Mouse (Mus musculus) C2C12 (cell line): ENCODE results near the gene Sertad3. TPM values are rescaled to one million over a fixed set of nuclear protein-coding genes. Genes with fewer than 3 reads are reported as not detected.

Experiments
- H3K27me3 ChIP-seq: one replicate; pipeline ENCODE4 v1.6.1; 2011; ENCODE audit not compliant: control insufficient read depth, insufficient read depth, insufficient read length
- H3K36me3 ChIP-seq: one replicate; pipeline ENCODE4 v1.6.1; 2011; ENCODE audit not compliant: control insufficient read depth, insufficient read depth
- H3K4me3 ChIP-seq: one replicate; pipeline ENCODE4 v1.5.1; 2011; ENCODE audit warnings: mild to moderate bottlenecking, control low read depth; ENCODE audit not compliant: poor library complexity, insufficient read depth, severe bottlenecking
- H3K79me2 ChIP-seq: one replicate; pipeline ENCODE4 v1.6.1; 2011; ENCODE audit not compliant: control insufficient read depth, insufficient read depth
- H3K79me3 ChIP-seq: one replicate; pipeline ENCODE4 v1.6.1; 2011; ENCODE audit warnings: low read depth, control low read depth
- H3ac ChIP-seq: one replicate; pipeline ENCODE3; 2011; ENCODE audit warnings: low read depth; ENCODE audit not compliant: control insufficient read depth, insufficient read length
- CEBPB ChIP-seq: IDR thresholded peaks from one replicate; pipeline ENCODE4 v1.6.1; 2011; ENCODE audit warnings: low read depth, mild to moderate bottlenecking, control low read depth, moderate library complexity
- CTCF ChIP-seq: IDR thresholded peaks from one replicate; pipeline ENCODE4 v1.5.1; 2011; ENCODE audit not compliant: control insufficient read depth, insufficient read depth, insufficient read length
- FOSL1 ChIP-seq: IDR thresholded peaks from one replicate; pipeline ENCODE4 v1.8.0; 2011; ENCODE audit warnings: mild to moderate bottlenecking, low read length; ENCODE audit not compliant: poor library complexity, insufficient read depth, severe bottlenecking
- MAX ChIP-seq: IDR thresholded peaks from one replicate; pipeline ENCODE4 v1.6.1; 2011; ENCODE audit warnings: mild to moderate bottlenecking, control low read depth
- MYOD1 ChIP-seq: IDR thresholded peaks from one replicate; pipeline ENCODE4 v1.6.1; 2011; ENCODE audit warnings: low read depth; ENCODE audit not compliant: control insufficient read depth, insufficient read length
- MYOG ChIP-seq: IDR thresholded peaks from one replicate; pipeline ENCODE4 v1.6.1; 2011; ENCODE audit not compliant: control insufficient read depth, insufficient read length; ENCODE audit errors: extremely low read depth
- USF1 ChIP-seq: IDR thresholded peaks from one replicate; pipeline ENCODE4 v1.6.1; 2011; ENCODE audit warnings: low read depth, mild to moderate bottlenecking, control low read depth, moderate library complexity
- polyA plus RNA-seq: library from polyadenylated mRNA; unstranded; fragments of >200 nt; fragmentation: generic; extraction: Trizol; gene quantifications from one replicate; pipeline ENCODE4 v1.2.1, GENCODE M21; 2012; ENCODE audit warnings: missing spikeins

Gene Sertad3
- polyA plus RNA-seq, 1 experiment = 12.5 TPM

DNA sequence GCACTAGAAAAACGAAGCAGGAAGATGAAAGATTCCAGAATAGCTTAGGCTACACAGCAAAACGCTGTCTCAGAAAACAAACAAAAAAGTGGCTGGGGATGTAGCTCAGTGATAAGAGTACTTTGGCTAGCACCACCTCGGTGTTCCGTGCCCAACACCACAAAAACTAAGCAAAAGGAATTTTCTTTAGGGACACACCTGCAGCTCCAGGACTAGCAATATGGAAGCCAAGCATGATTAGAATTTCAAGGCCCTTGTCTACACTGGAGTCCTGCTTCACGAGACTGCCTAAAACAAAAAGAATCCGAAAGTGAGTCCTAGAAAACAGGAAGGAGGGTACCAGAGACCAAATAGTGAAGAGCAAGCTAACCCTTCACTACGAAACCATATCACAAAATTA is 972 bp upstream of the Sertad3 start:
- TF ChIP-seq CEBPB (no peak), FOSL1 (no peak), USF1 (no peak), MYOG (no peak), CTCF (no peak), MAX (no peak), MYOD1 (no peak)
- Histone ChIP-seq H3K36me3 (peaks cover 17% of the 10 kb centered on the region), H3K4me3 (peak overlapping the region; percentile 52), H3K27me3 (no peaks in the 10 kb centered on the region), H3K79me3 (peaks cover 13% of the 10 kb centered on the region), H3ac (no peak overlapping the region), H3K79me2 (peaks cover 24% of the 10 kb centered on the region)

DNA sequence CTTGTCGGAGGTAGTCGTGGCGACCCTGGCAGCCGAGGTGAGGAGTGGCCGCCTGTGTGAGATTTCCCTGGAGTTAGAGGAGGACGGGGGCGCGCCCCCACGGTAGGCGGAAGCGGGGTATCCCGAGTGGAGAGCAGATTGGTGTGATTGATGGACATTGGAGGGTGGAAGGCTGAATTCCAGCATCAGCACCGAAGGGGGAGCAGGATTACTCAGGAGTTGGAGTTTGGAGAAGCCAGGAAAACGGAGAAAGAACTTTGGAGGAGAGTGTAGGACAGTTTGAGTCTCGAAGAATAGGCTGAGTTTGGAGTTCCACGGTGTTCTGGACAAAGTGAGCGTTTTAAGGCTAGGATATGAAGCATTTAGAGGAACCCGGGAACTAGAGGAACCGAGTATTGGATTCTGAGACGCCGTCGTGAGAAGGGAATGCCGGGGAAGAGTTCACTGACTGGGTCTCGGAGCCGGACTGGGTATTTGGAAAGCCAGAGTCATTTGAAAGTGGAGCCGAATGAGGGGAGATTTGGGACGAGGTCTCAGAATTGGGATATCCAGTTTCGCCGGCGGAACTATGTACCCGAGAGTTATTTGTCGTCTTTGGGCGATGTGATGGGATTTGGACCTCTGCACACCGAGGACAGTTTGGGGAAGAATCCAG is 394 bp downstream of the Sertad3 start:
- Histone ChIP-seq H3K4me3 (peak overlapping the region; percentile 52), H3ac (peak overlapping the region; percentile 82), H3K79me3 (peaks cover 13% of the 10 kb centered on the region), H3K27me3 (no peaks in the 10 kb centered on the region), H3K79me2 (peaks cover 24% of the 10 kb centered on the region), H3K36me3 (peaks cover 17% of the 10 kb centered on the region)
- TF ChIP-seq MAX (no peak), USF1 (no peak), MYOD1 (no peak), MYOG (no peak), CTCF (no peak), CEBPB (no peak), FOSL1 (no peak)

DNA sequence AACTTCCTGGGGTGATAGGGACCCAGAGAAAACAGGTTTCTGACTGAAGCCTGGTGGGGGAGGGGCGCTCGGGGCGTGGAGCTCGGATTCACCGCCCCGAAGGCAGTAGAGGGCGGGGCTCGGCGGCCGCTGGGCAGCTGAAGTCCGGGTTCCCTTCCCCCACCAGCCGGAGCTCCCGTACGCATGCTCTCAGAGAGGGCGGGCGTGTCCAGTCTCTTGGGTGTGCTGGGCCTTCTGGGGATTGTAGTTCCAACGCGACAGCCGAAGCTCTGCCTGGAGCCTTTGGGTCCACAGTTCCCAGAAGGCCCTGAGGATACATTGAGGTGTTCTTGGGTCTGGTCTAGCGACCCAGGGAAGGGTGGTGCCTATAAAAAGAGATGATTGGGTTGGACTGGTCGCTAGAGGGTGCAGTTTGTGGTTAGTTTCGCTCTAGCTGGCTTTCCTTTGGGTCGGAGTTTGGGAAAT is 954 bp downstream of the Sertad3 start:
- no peaks in the 10 kb centered on the region for H3K27me3 ChIP-seq
- TF ChIP-seq CEBPB (no peak), CTCF (peak; percentile 22)

DNA sequence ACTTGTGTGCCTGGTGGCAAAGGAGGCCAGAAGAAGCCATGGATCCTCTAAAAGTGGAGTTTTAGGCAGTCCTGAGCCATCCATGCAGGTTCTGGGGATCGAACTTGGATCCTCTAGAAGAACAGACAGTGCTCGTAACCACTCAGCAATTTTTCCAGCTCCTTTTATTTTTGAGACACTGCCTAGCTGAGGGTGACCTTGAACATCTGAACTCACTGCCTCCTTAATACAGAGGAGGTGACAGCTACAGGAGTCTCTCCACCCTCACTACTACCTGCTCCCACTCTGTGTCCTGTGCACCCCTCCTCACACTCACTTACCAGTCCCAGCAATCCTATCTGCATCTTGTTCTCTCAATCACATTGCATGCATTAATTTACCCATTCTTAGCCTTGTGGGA is 2.0 kb downstream of the Sertad3 start:
- Histone ChIP-seq H3ac (no peak overlapping the region), H3K79me3 (peaks cover 13% of the 10 kb centered on the region), H3K36me3 (peaks cover 17% of the 10 kb centered on the region), H3K27me3 (no peaks in the 10 kb centered on the region), H3K79me2 (peaks cover 24% of the 10 kb centered on the region), H3K4me3 (no peak overlapping the region)
- no peak for TF ChIP-seq USF1
- TF ChIP-seq MYOG = no peak

More for the DNA sequence above, 954 bp downstream of the Sertad3 start:
- Histone ChIP-seq H3K36me3 (peaks cover 17% of the 10 kb centered on the region), H3K79me2 (peaks cover 24% of the 10 kb centered on the region), H3ac (peak overlapping the region; percentile 82), H3K79me3 (peaks cover 13% of the 10 kb centered on the region), H3K4me3 (peak overlapping the region; percentile 52)

DNA sequence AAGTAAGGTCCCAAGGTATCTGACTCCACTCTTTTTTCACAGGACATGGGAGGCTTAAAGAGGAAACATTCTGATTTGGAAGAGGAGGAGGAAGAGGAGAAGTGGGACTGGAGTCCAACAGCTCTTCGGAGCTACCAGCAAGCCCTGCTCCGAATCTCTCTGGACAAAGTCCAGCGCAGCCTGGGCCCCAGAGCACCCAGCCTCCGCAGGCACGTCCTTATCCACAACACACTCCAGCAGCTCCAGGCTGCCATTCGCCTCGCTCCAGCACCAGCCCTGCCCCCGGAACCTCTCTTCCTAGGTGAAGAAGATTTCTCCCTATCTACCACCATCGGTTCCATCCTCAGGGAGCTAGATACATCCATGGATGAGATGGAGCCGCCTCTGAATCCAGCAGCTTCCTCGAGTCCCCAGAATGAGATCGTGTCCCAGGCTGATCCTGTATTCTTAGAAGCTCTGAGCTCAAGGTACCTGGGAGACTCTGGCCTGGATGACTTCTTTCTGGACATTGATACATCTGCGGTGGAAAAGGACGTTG is 2.6 kb downstream of the Sertad3 start:
- peaks cover 13% of the 10 kb centered on the region for H3K79me3 ChIP-seq
- no peaks in the 10 kb centered on the region for H3K27me3 ChIP-seq
- no peak overlapping the region for H3ac ChIP-seq
- no peak for TF ChIP-seq MYOD1
- no peak for TF ChIP-seq MYOG
- TF ChIP-seq CTCF = no peak
- TF ChIP-seq MAX = no peak
- TF ChIP-seq USF1 = no peak
- TF ChIP-seq CEBPB = no peak
- TF ChIP-seq FOSL1 = no peak
- peaks cover 17% of the 10 kb centered on the region for H3K36me3 ChIP-seq
- H3K4me3 ChIP-seq = no peak overlapping the region
- peaks cover 24% of the 10 kb centered on the region for H3K79me2 ChIP-seq

DNA sequence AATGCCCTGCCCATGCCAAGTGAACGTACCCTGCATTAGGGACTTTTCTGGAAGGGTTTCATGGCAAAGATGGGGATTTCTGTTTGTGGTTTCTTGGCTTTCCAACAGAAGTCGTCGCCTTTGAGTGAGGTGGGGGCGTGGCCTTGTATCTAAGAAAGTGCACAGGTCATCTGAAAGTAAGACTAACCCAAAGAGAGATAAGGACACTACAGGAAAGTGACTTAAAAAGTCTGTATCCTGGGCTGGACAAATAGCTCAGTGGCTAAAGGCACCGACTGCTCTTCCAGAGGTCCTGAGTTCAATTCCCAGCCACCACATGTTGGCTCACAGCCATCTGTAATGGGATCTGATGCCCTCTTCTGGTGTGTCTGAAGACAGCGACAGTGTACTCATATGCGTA is 5.0 kb downstream of the Sertad3 start:
- TF ChIP-seq MYOG = no peak
- TF ChIP-seq CEBPB = no peak
- TF ChIP-seq MAX = no peak
- no peak for TF ChIP-seq CTCF
- no peak for TF ChIP-seq USF1
- TF ChIP-seq MYOD1 = no peak
- no peak for TF ChIP-seq FOSL1
- Histone ChIP-seq H3ac (no peak overlapping the region), H3K4me3 (no peak overlapping the region), H3K79me3 (peaks cover 13% of the 10 kb centered on the region), H3K79me2 (peaks cover 24% of the 10 kb centered on the region), H3K27me3 (no peaks in the 10 kb centered on the region), H3K36me3 (peaks cover 17% of the 10 kb centered on the region)
